Mouse (Mus musculus) liver, embryonic 14.5 days (tissue): ENCODE measurements around the gene Adam12. TPM values are rescaled to one million over a fixed set of nuclear protein-coding genes. Genes with fewer than 3 reads are reported as not detected.

Experiments used
- ATAC-seq: fragments of 200-750 bp; cut with Nextera tagmentation; 2 replicates; pipeline ENCODE4 v1.8.0; 2017; ENCODE audit warnings: moderate number of reproducible peaks, mild to moderate bottlenecking, moderate library complexity; ENCODE audit not compliant: insufficient read depth
- DNase-seq, 3 experiments: peaks; one replicate each; pipeline ENCODE4 v3.0.0-alpha.2; 2012 to 2013; ENCODE audit warnings: low read depth in 3 of 3, low spot score in 3 of 3
- H3K27ac ChIP-seq: fragments of 300-500 bp; sonication (generic); 2 replicates; pipeline ENCODE4 v1.5.1; 2014; ENCODE audit warnings: moderate library complexity, mild to moderate bottlenecking, control low read depth, inconsistent platforms
- H3K27me3 ChIP-seq: fragments of 300-500 bp; sonication (generic); 2 replicates; pipeline ENCODE4 v1.6.1; 2014; ENCODE audit warnings: mild to moderate bottlenecking, low read length, moderate library complexity; ENCODE audit not compliant: control insufficient read depth, insufficient read depth
- H3K36me3 ChIP-seq: fragments of 300-500 bp; sonication (generic); replicated peaks from 2 replicates; pipeline ENCODE4 v1.6.1; 2014; ENCODE audit warnings: low read depth; ENCODE audit not compliant: control insufficient read depth, insufficient read depth
- H3K4me1 ChIP-seq, 2 experiments: fragments of 200-500 bp in 1 of 2; fragments of 300-500 bp in 1 of 2; sonication (generic) in 1 of 2; replicated peaks; 2 replicates each; pipeline ENCODE4 v1.6.1; 2012 to 2014; ENCODE audit warnings: antibody characterized with exemption in 1 of 2, inconsistent platforms in 1 of 2, low read length in 1 of 2; ENCODE audit not compliant: control insufficient read depth in 2 of 2, insufficient read depth in 2 of 2
- H3K4me2 ChIP-seq: fragments of 300-500 bp; sonication (generic); 2 replicates; pipeline ENCODE4 v1.6.1; 2014; ENCODE audit warnings: low read depth, mild to moderate bottlenecking, control low read depth, moderate library complexity
- H3K4me3 ChIP-seq, 2 experiments: fragments of 200-500 bp in 1 of 2; fragments of 300-500 bp in 1 of 2; sonication (generic) in 1 of 2; 2 replicates each; pipeline ENCODE4 v1.5.1; 2012 to 2014; ENCODE audit warnings: low read depth in 2 of 2, low read length in 2 of 2, mild to moderate bottlenecking in 2 of 2, control low read depth in 1 of 2, inconsistent platforms in 1 of 2, moderate library complexity in 1 of 2; ENCODE audit not compliant: insufficient read depth in 1 of 2
- H3K9ac ChIP-seq: fragments of 300-500 bp; sonication (generic); replicated peaks from 2 replicates; pipeline ENCODE4 v1.6.1; 2014; ENCODE audit warnings: mild to moderate bottlenecking, control low read depth, moderate library complexity
- H3K9me3 ChIP-seq: fragments of 300-500 bp; sonication (generic); 2 replicates; pipeline ENCODE4 v1.6.1; 2016; ENCODE audit warnings: low read length, mixed read lengths; ENCODE audit not compliant: control insufficient read depth
- CTCF ChIP-seq: IDR thresholded peaks from 2 replicates; pipeline ENCODE4 v1.5.1; 2016; ENCODE audit warnings: antibody characterized with exemption, low read depth, control low read depth
- EP300 ChIP-seq: IDR thresholded peaks from 2 replicates; pipeline ENCODE4 v1.6.1; 2016; ENCODE audit warnings: antibody characterized with exemption, low read depth
- WGBS: fragments of 180-500 bp; shearing (Covaris S2); extraction: QIAGEN DNeasy Blood & Tissue Kit; methylation state at CpG from one replicate; pipeline ENCODE4 v1.1.7; 2014; ENCODE audit not compliant: insufficient replicate concordance; 5-methylcytosine and 5-hydroxymethylcytosine counted together
- polyA plus RNA-seq, 2 experiments: library from polyadenylated mRNA; depleted of rRNA in 1 of 2; stranded (reverse) in 1 of 2; unstranded in 1 of 2; fragments of >200 nt; fragmentation: Nextera tagmentation in 1 of 2; extraction: Ambion mirVana in 1 of 2; gene quantifications; 2 replicates each; pipeline versions ENCODE4 v1.2.1 to v1.2.3; 2012 to 2014

Adam12 gene
- polyA plus RNA-seq, 2 experiments = 1.9 TPM

- DNase-seq = no peak
- TF ChIP-seq EP300 (no peak), CTCF (no peak)
- 62% methylated on average over 14 of the region's 14 CpGs for WGBS
Measured at GRCm38 (mm10) chr7:134173442-134174090, 58.4 kb downstream of the Adam12 start.

GRCm38 (mm10) chr7:134170180-134170910, 61.6 kb downstream of the Adam12 start:
- DNase-seq = no peak
- TF ChIP-seq CTCF (no peak), EP300 (no peak)
- Histone ChIP-seq H3K4me1 (no peaks in the 10 kb centered on the region), H3K36me3 (no peaks in the 10 kb centered on the region), H3K4me3 (no peak overlapping the region), H3K9me3 (no peaks in the 10 kb centered on the region), H3K27me3 (no peaks in the 10 kb centered on the region), H3K27ac (no peak overlapping the region), H3K4me2 (no peak overlapping the region), H3K9ac (no peak overlapping the region)
- ATAC-seq = no peak
- WGBS = 62% methylated on average over 9 of the region's 9 CpGs

More at GRCm38 (mm10) chr7:134173442-134174090, 58.4 kb downstream of the Adam12 start:
- no peaks in the 10 kb centered on the region for H3K9me3 ChIP-seq
- no peak for ATAC-seq
- no peak overlapping the region for H3K27ac ChIP-seq
- no peak overlapping the region for H3K9ac ChIP-seq
- no peak overlapping the region for H3K4me3 ChIP-seq
- H3K4me2 ChIP-seq = no peak overlapping the region
- no peaks in the 10 kb centered on the region for H3K27me3 ChIP-seq
- H3K4me1 ChIP-seq = no peaks in the 10 kb centered on the region
- no peaks in the 10 kb centered on the region for H3K36me3 ChIP-seq

- H3K36me3 ChIP-seq = no peaks in the 10 kb centered on the region
- H3K4me2 ChIP-seq = no peak overlapping the region
- TF ChIP-seq EP300 = no peak
- TF ChIP-seq CTCF = no peak
- no peak for ATAC-seq
- H3K27ac ChIP-seq = no peak overlapping the region
- no peak overlapping the region for H3K4me3 ChIP-seq
- H3K9me3 ChIP-seq = no peaks in the 10 kb centered on the region
- no peak overlapping the region for H3K9ac ChIP-seq
- DNase-seq = peak in 1 of 3 experiments; percentile 3
- no peaks in the 10 kb centered on the region for H3K27me3 ChIP-seq
- H3K4me1 ChIP-seq = no peaks in the 10 kb centered on the region
- 64% methylated on average over 2 of the region's 2 CpGs for WGBS
Measured at GRCm38 (mm10) chr7:134169780-134170179, 62.2 kb downstream of the Adam12 start.

DNA sequence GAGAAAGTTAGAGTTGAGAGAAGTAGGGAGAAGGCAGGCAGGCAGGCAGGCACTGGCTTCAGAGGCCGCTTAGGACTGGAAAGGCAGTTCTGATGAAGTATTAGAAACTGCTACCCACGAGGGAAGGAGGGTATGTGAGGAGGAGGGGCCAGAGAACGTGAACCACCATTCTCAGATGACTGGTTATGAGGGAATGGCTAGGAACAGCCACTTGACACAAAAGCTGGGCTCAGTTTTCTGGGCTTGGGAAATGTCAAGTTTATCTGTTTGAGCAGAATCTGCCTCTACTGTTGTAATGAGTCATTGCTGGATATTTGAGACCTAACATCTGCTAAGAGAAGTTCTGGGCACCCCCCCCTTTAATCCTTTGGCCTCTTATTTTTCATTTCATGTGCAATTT, 64.4 kb downstream of the Adam12 start:
- Histone ChIP-seq H3K4me1 (no peaks in the 10 kb centered on the region), H3K27ac (no peak overlapping the region), H3K4me2 (no peak overlapping the region), H3K9me3 (no peaks in the 10 kb centered on the region), H3K27me3 (no peaks in the 10 kb centered on the region), H3K36me3 (no peaks in the 10 kb centered on the region), H3K4me3 (no peak overlapping the region), H3K9ac (no peak overlapping the region)
- TF ChIP-seq CTCF (no peak), EP300 (no peak)
- DNase-seq (no peak), ATAC-seq (no peak)
- WGBS = 24% methylated on average over 3 of the region's 3 CpGs

GRCm38 (mm10) chr7:134163751-134164150, 68.2 kb downstream of the Adam12 start:
- WGBS = 69% methylated on average over 2 of the region's 2 CpGs

More at GRCm38 (mm10) chr7:134163751-134164150, 68.2 kb downstream of the Adam12 start:
- H3K27me3 ChIP-seq = no peaks in the 10 kb centered on the region
- no peaks in the 10 kb centered on the region for H3K36me3 ChIP-seq
- H3K4me1 ChIP-seq = no peaks in the 10 kb centered on the region
- no peak overlapping the region for H3K27ac ChIP-seq
- no peak overlapping the region for H3K9ac ChIP-seq
- H3K4me2 ChIP-seq = no peak overlapping the region
- no peak overlapping the region for H3K4me3 ChIP-seq
- ATAC-seq (no peak), DNase-seq (no peak)
- no peak for TF ChIP-seq EP300
- TF ChIP-seq CTCF = no peak
- no peaks in the 10 kb centered on the region for H3K9me3 ChIP-seq
